Mouse (Mus musculus): ENCODE data around the gene Timm22.

- TF ChIP-seq POLR2AphosphoS5 (IDR thresholded peaks at IDR 0.05; ENCODE audit: insufficient replicate concordance, low read depth, low read length) (no peak), CTCF (IDR thresholded peaks at IDR 0.05; ENCODE audit: low read depth, low read length) (no peak), GATA1 (IDR thresholded peaks at IDR 0.05; ENCODE audit: borderline replicate concordance, low read length) (no peak), GATA2 (IDR thresholded peaks at IDR 0.05; ENCODE audit: borderline replicate concordance, low read depth, low read length) (no peak), TAL1 (conservative IDR thresholded peaks at IDR 0.05; ENCODE audit: low read depth, low read length) (no peak)
Measured at GRCm38 (mm10) chr11:76366720-76367119, 40.0 kb upstream of the Timm22 start.

All from G1E (cell line).